Mouse (Mus musculus) forebrain, embryonic 12.5 days (tissue): ENCODE data around the gene Gm21860. TPM values are rescaled to one million over a fixed set of nuclear protein-coding genes. Genes with fewer than 3 reads are reported as not detected.
"Not testable (repeated sequence)": the region's sequence is repeated elsewhere in the genome, so short reads cannot be mapped to it uniquely, and the experiment has no call there.

Source experiments
- ATAC-seq: fragments of 200-750 bp; cut with Nextera tagmentation; 2 replicates; pipeline ENCODE4 v1.8.0; 2017; ENCODE audit warnings: moderate TSS enrichment; ENCODE audit not compliant: low FRiP score
- H3K27ac ChIP-seq: fragments of 300-500 bp; sonication (generic); 2 replicates; pipeline ENCODE4 v1.5.1; 2016; ENCODE audit warnings: mild to moderate bottlenecking
- H3K27me3 ChIP-seq: fragments of 300-500 bp; sonication (generic); 2 replicates; pipeline ENCODE4 v1.6.1; 2016; ENCODE audit warnings: mild to moderate bottlenecking
- H3K36me3 ChIP-seq: fragments of 300-500 bp; sonication (generic); replicated peaks from 2 replicates; pipeline ENCODE4 v1.6.1; 2016; ENCODE audit warnings: mild to moderate bottlenecking
- H3K4me1 ChIP-seq: fragments of 300-500 bp; sonication (generic); 2 replicates; pipeline ENCODE4 v1.6.1; 2016
- H3K4me2 ChIP-seq: fragments of 300-500 bp; sonication (generic); 2 replicates; pipeline ENCODE4 v1.6.1; 2016; ENCODE audit warnings: mild to moderate bottlenecking, moderate library complexity
- H3K4me3 ChIP-seq: fragments of 300-500 bp; sonication (generic); replicated peaks from 2 replicates; pipeline ENCODE4 v1.5.1; 2016; ENCODE audit warnings: mild to moderate bottlenecking
- H3K9ac ChIP-seq: fragments of 300-500 bp; sonication (generic); 2 replicates; pipeline ENCODE4 v1.6.1; 2016; ENCODE audit warnings: mild to moderate bottlenecking
- H3K9me3 ChIP-seq: fragments of 300-500 bp; sonication (generic); 2 replicates; pipeline ENCODE4 v1.6.1; 2016
- WGBS: fragments of 180-500 bp; shearing (Covaris S2); methylation state at CpG from one replicate; pipeline ENCODE4 v1.1.7; 2016; 5-methylcytosine and 5-hydroxymethylcytosine counted together
- polyA plus RNA-seq: library from polyadenylated mRNA; unstranded; fragments of >200 nt; fragmentation: Nextera tagmentation; extraction: Ambion mirVana; gene quantifications from 2 replicates; pipeline ENCODE4 v1.2.1, GENCODE M21; 2016

Gene Gm21860
- polyA plus RNA-seq, 1 experiment from 2014 or later = not detected

DNA sequence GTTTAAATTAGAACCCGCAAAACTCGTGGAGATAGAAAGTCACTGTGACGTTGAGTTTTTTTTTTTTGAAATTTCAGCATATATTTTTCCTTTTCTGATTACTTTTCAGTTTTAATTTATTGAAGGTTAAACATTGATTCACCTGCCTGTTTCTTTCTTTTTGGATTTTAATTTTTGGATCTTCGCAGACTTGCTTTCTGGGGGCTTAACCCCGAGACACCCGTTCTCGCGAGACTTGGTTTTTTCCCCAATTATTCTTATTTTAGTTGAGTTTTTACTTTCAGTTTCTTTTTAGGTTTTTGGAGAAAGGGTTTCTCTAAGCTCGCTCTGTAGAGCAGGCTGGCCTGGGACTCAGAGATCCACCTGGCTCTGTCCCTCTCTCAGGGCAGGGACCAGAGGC lies 36.6 kb downstream of the Gm21860 start:
- 83% methylated on average over 9 of the region's 9 CpGs for WGBS
- not testable (repeated sequence) for H3K27ac ChIP-seq, H3K4me3 ChIP-seq, H3K4me1 ChIP-seq, H3K4me2 ChIP-seq, H3K36me3 ChIP-seq, ATAC-seq, H3K9me3 ChIP-seq, H3K27me3 ChIP-seq, H3K9ac ChIP-seq

DNA sequence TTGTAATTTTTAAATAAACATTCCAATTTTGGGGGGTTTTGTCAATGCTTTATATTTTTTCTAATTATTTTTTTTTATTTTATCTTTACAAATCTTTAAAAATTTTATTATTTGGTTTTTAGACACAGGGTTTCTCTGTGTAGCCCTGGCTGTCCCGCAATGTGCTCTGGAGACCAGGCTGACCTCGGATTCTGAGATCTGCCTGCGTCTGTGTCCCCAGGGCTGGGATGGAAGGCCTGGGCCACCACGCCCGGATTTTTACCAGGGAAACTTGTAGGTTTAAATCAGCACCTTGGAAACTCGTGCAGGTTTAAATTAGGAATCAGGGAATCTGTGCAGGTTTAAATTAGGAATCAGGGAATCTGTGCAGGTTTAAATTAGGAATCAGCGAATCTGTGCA lies 37.1 kb downstream of the Gm21860 start:
- H3K27ac ChIP-seq, H3K27me3 ChIP-seq, H3K4me2 ChIP-seq, ATAC-seq, H3K4me3 ChIP-seq, H3K9me3 ChIP-seq, H3K9ac ChIP-seq, H3K36me3 ChIP-seq, H3K4me1 ChIP-seq: not testable (repeated sequence)
- WGBS = 74% methylated on average over 7 of the region's 7 CpGs

Other genes with a start within 250 kb of the Gm21860 start
- not detected in 2 replicates for gene Gm47283, start 29.9 kb upstream of the Gm21860 start, polyA plus RNA-seq
- gene Gm21748, start 84.4 kb upstream of the Gm21860 start, polyA plus RNA-seq = not detected in 2 replicates